Mouse (Mus musculus) bone marrow macrophage, adult 2 months (primary cell): ENCODE results near the gene Mymx.

ENCODE experiments used
- CTCF ChIP-seq: IDR thresholded peaks from 2 replicates; pipeline ENCODE4 v1.5.1; 2012; ENCODE audit warnings: low read depth, mild to moderate bottlenecking, low read length, moderate library complexity
- POLR2A ChIP-seq: IDR thresholded peaks from 2 replicates; pipeline ENCODE4 v1.6.1; 2012; ENCODE audit warnings: mild to moderate bottlenecking, low read depth, low read length, borderline replicate concordance

DNA sequence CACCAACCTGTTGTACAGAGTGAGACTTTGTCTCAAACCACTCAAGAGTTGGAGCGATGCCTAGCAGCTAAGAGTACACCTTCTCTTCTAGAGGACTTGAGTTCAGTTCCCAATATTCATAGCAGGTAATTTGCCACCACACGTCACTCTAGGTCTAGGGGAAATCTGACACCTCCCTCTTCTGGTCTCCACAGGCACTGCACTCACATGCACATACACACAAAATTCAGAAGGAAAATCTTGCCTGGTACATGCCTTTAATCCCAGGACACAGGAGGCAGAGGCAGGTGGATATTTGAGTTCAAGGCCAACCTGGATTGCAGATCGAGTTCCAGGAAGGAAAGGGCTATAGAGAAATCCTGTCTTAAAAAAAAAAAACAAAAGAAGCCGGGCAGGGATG is 42.3 kb upstream of the Mymx start:
- no peak for TF ChIP-seq POLR2A
- TF ChIP-seq CTCF: no peak
